Mouse (Mus musculus) liver, postnatal 0 days (tissue): ENCODE data around the gene Slc22a15. TPM values are rescaled to one million over a fixed set of nuclear protein-coding genes. Genes with fewer than 3 reads are reported as not detected.

Experiments
- ATAC-seq: fragments of 200-750 bp; cut with Nextera tagmentation; 2 replicates; pipeline ENCODE4 v1.8.0; 2017; ENCODE audit warnings: mild to moderate bottlenecking, moderate library complexity
- DNase-seq: peaks from one replicate; pipeline ENCODE4 v3.0.0-alpha.2; 2016
- H3K27ac ChIP-seq: fragments of 300-500 bp; sonication (generic); 2 replicates; pipeline ENCODE4 v1.5.1; 2014; ENCODE audit warnings: antibody characterized with exemption, moderate library complexity, mild to moderate bottlenecking, low read depth
- H3K27me3 ChIP-seq: fragments of 300-500 bp; sonication (generic); 2 replicates; pipeline ENCODE4 v1.6.1; 2014; ENCODE audit warnings: low read length, control low read depth, mixed read lengths; ENCODE audit not compliant: insufficient read depth
- H3K36me3 ChIP-seq: fragments of 300-500 bp; sonication (generic); replicated peaks from 2 replicates; pipeline ENCODE4 v1.6.1; 2014; ENCODE audit warnings: mild to moderate bottlenecking, control low read depth, low read length, moderate library complexity, mixed read lengths; ENCODE audit not compliant: insufficient read depth
- H3K4me1 ChIP-seq: fragments of 300-500 bp; sonication (generic); 2 replicates; pipeline ENCODE4 v1.6.1; 2014; ENCODE audit warnings: antibody characterized with exemption, mild to moderate bottlenecking, control low read depth; ENCODE audit not compliant: insufficient read depth
- H3K4me2 ChIP-seq: fragments of 300-500 bp; sonication (generic); 2 replicates; pipeline ENCODE4 v1.6.1; 2014; ENCODE audit warnings: low read depth, mild to moderate bottlenecking, low read length, moderate library complexity, mixed read lengths
- H3K4me3 ChIP-seq: fragments of 300-500 bp; sonication (generic); 2 replicates; pipeline ENCODE4 v1.5.1; 2014; ENCODE audit warnings: low read depth, low read length
- H3K9ac ChIP-seq: fragments of 300-500 bp; sonication (generic); replicated peaks from 2 replicates; pipeline ENCODE4 v1.6.1; 2014; ENCODE audit warnings: mild to moderate bottlenecking, moderate library complexity
- H3K9me3 ChIP-seq: fragments of 300-500 bp; sonication (generic); 2 replicates; pipeline ENCODE4 v1.6.1; 2016; ENCODE audit warnings: mild to moderate bottlenecking, control low read depth, low read length, mixed read lengths
- CTCF ChIP-seq: sonication (generic); IDR thresholded peaks from 2 replicates; pipeline ENCODE4 v1.5.1; 2016; ENCODE audit warnings: antibody characterized with exemption, low read depth
- EP300 ChIP-seq: IDR thresholded peaks from 2 replicates; pipeline ENCODE4 v1.6.1; 2016; ENCODE audit warnings: antibody characterized with exemption, low read depth, mild to moderate bottlenecking
- WGBS: fragments of 180-500 bp; shearing (Covaris S2); extraction: QIAGEN DNeasy Blood & Tissue Kit; methylation state at CpG from one replicate; pipeline ENCODE4 v1.1.7; 2014; ENCODE audit not compliant: insufficient replicate concordance; 5-methylcytosine and 5-hydroxymethylcytosine counted together
- polyA plus RNA-seq: library from polyadenylated mRNA; unstranded; fragments of >200 nt; fragmentation: Nextera tagmentation; extraction: Ambion mirVana; gene quantifications from 2 replicates; pipeline ENCODE4 v1.2.1, GENCODE M21; 2015

Gene Slc22a15
- polyA plus RNA-seq, 1 experiment from 2014 or later: 5.0 TPM

DNA sequence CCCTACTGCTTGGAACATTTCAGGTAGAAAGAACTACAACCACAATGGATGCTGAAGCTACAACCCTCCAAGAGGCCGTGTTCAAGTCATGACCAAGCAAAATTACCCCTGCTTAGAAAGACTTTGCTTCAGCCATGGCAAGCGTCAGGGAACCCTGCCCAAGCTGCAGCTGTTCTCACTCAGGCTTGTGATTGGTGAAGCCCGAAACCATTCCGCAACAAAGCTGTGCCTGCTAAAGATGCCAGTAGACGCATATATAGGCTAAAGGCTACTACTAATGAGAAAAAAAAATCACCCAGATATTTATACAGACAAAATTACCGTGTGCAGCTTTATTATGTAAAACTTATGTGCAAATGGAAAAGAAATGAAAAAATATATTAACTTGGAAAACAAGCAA is 12.2 kb downstream of the Slc22a15 start:
- no peak overlapping the region for H3K4me2 ChIP-seq
- 76% methylated on average over 6 of the region's 6 CpGs for WGBS

DNA sequence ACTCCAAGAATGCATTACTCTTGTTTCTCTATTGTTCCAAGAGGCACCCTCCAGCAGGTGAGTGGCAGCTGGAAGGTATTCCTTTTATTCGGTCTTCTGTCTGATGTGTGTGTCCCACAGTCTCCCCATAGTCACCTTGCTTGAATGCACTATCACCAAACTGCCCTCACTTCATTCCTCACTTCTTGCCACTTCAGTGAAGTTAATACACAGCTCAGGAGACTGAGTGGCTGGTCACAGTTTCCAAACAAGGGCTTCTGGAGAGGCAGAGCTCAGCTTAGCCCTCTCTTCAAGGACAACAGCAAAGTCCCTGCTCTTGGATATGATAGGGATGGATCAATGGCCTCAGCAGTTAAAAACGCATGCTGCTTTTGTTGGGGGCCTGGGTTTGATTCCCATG is 17.2 kb downstream of the Slc22a15 start:
- ATAC-seq (no peak), DNase-seq (no peak)
- Histone ChIP-seq H3K4me1 (no peaks in the 10 kb centered on the region; the same call in 1 of the 2 replicates), H3K9me3 (no peaks in the 10 kb centered on the region), H3K36me3 (peaks cover 6% of the 10 kb centered on the region; the same call in 1 of the 2 replicates), H3K9ac (no peak overlapping the region), H3K4me3 (no peak overlapping the region), H3K4me2 (no peak overlapping the region), H3K27ac (no peak overlapping the region), H3K27me3 (no peaks in the 10 kb centered on the region)
- no peak for TF ChIP-seq EP300
- no peak for TF ChIP-seq CTCF
- 71% methylated on average over 2 of the region's 2 CpGs for WGBS

More for the DNA sequence above, 12.2 kb downstream of the Slc22a15 start:
- Histone ChIP-seq H3K9me3 (no peaks in the 10 kb centered on the region), H3K4me3 (no peak overlapping the region), H3K4me1 (peaks cover 9% of the 10 kb centered on the region), H3K27me3 (no peaks in the 10 kb centered on the region), H3K27ac (no peak overlapping the region), H3K36me3 (peaks cover 11% of the 10 kb centered on the region; the same call in 1 of the 2 replicates), H3K9ac (no peak overlapping the region)
- DNase-seq (no peak), ATAC-seq (no peak)
- no peak for TF ChIP-seq EP300
- no peak for TF ChIP-seq CTCF

DNA sequence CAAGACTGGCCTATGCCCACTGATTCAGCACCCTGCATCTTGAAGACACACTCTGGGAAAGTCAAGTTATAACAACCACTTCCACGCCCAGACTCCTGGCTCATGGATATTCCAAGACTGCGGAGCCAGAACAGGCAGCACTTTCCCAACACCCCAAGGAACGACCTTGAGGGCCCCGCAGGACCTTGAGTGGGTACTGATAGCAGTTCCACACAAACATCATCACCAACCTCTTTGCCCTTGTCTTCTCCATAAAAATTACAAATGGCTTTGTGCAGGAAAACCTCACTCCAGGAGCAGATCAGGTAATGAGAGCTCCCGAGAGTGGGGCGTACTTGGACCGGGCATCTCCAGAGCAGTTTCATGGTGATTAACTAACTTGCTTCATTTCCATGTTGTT is 19.5 kb downstream of the Slc22a15 start:
- Histone ChIP-seq H3K27me3 (no peaks in the 10 kb centered on the region), H3K9ac (no peak overlapping the region), H3K4me1 (no peaks in the 10 kb centered on the region; the same call in 1 of the 2 replicates), H3K4me3 (no peak overlapping the region), H3K9me3 (no peaks in the 10 kb centered on the region), H3K4me2 (no peak overlapping the region), H3K27ac (no peak overlapping the region), H3K36me3 (peaks cover 3% of the 10 kb centered on the region; the same call in 1 of the 2 replicates)
- ATAC-seq: no peak
- DNase-seq: no peak
- WGBS: 82% methylated on average over 7 of the region's 7 CpGs
- TF ChIP-seq CTCF (no peak), EP300 (no peak)

DNA sequence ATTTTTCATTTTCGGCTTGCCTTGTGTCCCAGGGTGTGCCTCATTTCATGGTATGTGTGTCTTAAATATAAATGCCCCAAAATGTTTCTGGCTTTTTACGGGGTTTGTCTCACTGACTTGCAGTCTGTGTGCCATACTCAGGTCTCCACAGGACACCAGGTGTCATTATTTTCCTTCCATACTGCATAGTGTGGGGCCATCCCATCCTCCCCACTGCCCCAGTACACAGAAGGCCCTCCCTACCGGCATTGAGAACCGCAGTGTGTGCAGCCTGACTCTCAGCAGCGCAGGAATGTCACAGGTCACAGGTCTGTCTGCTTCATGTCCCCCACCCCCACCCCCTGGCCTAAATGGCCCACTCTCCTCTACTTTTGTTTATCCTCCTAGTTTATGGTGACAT is 21.2 kb downstream of the Slc22a15 start:
- WGBS: 68% methylated on average over 5 of the region's 5 CpGs
- no peak for ATAC-seq
- H3K9ac ChIP-seq: no peak overlapping the region
- no peaks in the 10 kb centered on the region for H3K9me3 ChIP-seq
- H3K4me1 ChIP-seq: no peaks in the 10 kb centered on the region; the same call in 1 of the 2 replicates
- no peak for TF ChIP-seq CTCF
- TF ChIP-seq EP300: no peak
- no peaks in the 10 kb centered on the region for H3K36me3 ChIP-seq
- H3K4me2 ChIP-seq: no peak overlapping the region
- H3K27me3 ChIP-seq: no peaks in the 10 kb centered on the region
- H3K4me3 ChIP-seq: no peak overlapping the region
- DNase-seq: no peak
- H3K27ac ChIP-seq: no peak overlapping the region

DNA sequence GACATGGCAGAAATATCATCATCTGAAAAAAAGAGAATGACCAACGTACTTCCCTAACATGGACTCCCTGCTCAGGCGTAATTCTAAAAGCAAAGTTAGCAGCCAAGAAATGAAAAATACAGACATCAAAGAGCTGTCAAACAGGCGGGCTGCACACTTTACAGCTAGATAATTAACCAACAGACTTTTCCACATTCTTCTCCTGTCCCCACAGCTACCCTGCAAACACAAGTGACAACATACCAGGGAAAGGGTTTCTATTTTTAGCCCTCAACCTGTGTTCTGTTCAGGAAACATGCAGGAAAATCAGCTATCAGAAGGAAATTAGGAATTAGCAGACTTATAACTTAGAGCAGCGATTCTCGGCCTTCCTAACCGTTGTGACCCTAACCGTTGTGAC is 21.9 kb downstream of the Slc22a15 start:
- Histone ChIP-seq H3K36me3 (no peaks in the 10 kb centered on the region), H3K27ac (no peak overlapping the region), H3K4me2 (no peak overlapping the region), H3K27me3 (no peaks in the 10 kb centered on the region), H3K9ac (no peak overlapping the region), H3K9me3 (no peaks in the 10 kb centered on the region), H3K4me1 (no peaks in the 10 kb centered on the region; the same call in 1 of the 2 replicates), H3K4me3 (no peak overlapping the region)
- ATAC-seq: no peak
- 59% methylated on average over 7 of the region's 7 CpGs for WGBS
- TF ChIP-seq CTCF: no peak
- no peak for TF ChIP-seq EP300
- DNase-seq: no peak

GRCm38 (mm10) chr3:101897377-101897974 is 26.8 kb downstream of the Slc22a15 start:
- no peak for TF ChIP-seq CTCF
- no peak for TF ChIP-seq EP300
- H3K36me3 ChIP-seq: no peaks in the 10 kb centered on the region; the same call in 1 of the 2 replicates
- H3K9me3 ChIP-seq: no peaks in the 10 kb centered on the region
- H3K27ac ChIP-seq: no peak overlapping the region
- ATAC-seq (no peak), DNase-seq (no peak)
- H3K4me2 ChIP-seq: no peak overlapping the region
- no peaks in the 10 kb centered on the region for H3K27me3 ChIP-seq
- WGBS: 80% methylated on average over 15 of the region's 15 CpGs
- no peaks in the 10 kb centered on the region for H3K4me1 ChIP-seq
- no peak overlapping the region for H3K4me3 ChIP-seq
- no peak overlapping the region for H3K9ac ChIP-seq

GRCm38 (mm10) chr3:101896893-101897292 is 27.4 kb downstream of the Slc22a15 start:
- no peak for ATAC-seq
- Histone ChIP-seq H3K4me2 (no peak overlapping the region), H3K9me3 (no peaks in the 10 kb centered on the region), H3K4me1 (no peaks in the 10 kb centered on the region), H3K27ac (no peak overlapping the region), H3K9ac (no peak overlapping the region), H3K36me3 (no peaks in the 10 kb centered on the region; the same call in 1 of the 2 replicates), H3K27me3 (no peaks in the 10 kb centered on the region), H3K4me3 (no peak overlapping the region)
- TF ChIP-seq EP300 (no peak), CTCF (peak; percentile 90)
- 32% methylated on average over 9 of the region's 9 CpGs for WGBS
- peak; percentile 65 for DNase-seq
